Mouse (Mus musculus) monocyte, adult 59 days (primary cell): Measurements from ENCODE around the gene Atxn2l. TPM values are rescaled to one million over a fixed set of nuclear protein-coding genes. Genes with fewer than 3 reads are reported as not detected.

Source experiments
- total RNA-seq, 2 experiments: library from RNA; stranded (reverse); gene quantifications; one replicate each; pipeline ENCODE4 v1.2.4; 2023

Atxn2l gene
- 100 to 1,000 TPM; 169 to 183 TPM for total RNA-seq

DNA sequence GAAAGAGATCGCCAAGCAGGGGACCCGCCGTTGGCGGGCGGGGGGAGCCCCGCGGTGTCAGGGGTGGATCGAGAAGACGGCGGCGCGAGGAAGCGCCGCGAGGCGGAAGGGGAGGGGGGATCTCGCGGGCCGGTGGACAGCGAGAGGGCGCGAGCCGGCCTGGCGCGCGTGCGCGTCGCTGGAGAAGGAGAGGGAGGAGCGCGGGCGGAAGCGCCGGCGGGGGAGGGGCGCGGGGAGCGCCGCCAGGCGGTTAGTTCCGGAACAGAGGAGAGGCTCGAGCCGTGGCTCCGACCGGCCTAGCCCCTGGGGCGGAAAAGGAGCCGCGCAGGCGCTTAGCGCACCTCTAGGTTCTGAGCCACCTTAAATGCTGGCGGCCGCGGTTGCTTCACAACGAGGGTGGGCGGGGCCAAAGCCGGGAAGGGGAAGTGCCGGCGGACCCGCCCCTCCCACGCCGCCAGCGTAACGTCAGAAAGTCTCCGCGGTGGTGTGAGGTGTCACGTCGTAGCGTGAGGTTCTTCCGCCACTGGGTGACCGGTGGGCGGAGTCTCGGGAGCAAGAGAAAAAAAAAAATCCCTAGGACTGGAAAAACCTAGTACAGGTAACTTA lies at the start of gene Atxn2l:
Gene Atxn2l, minus strand, starts transcription at position 165 of the 606 bp plus-strand sequence.

DNA sequence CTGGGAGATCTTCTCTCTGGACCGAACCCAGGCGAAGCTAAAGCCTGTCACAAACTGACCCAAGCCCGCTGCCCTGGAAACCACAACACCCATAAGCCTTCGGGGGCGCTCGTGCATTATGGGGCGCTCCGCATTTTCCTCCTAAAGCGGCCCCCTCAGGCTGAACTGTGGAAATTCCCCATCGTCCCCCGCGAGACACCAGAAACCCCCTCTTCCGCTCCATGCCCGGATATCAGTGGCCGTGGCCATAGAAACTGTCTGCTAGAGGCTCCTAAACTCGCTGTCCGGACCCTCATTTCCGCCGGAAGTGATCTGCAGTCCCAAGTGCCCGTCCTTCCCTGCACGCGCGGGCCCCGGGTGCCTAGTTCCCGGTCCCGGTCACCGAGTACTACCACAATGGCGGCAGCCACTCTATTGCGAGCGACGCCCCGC lies 16.2 kb downstream of the Atxn2l start, which contains the start of gene Tufm:
Gene Tufm, plus strand, starts transcription at position 310 of the 432 bp plus-strand sequence.

GRCm38 (mm10) chr7:126474993-126475581 lies 28.1 kb downstream of the Atxn2l start, which contains the start of gene Sh2b1:
Sh2b1 (minus strand) TSS chr7:126475424.

GRCm38 (mm10) chr7:126463004-126463403 lies 40.2 kb downstream of the Atxn2l start, which contains the start of gene Atp2a1:
Atp2a1 (minus strand) TSS chr7:126463108.

Other genes with a start within 250 kb of the Atxn2l start
- gene Sbk1, start 230.8 kb downstream of the Atxn2l start, total RNA-seq: 10 to 100 TPM; 20.0 to 23.4 TPM
- gene Lat, start 133.9 kb downstream of the Atxn2l start, total RNA-seq: 1 to 10 TPM; 2.2 to 3.6 TPM
- gene Spns1, start 126.0 kb downstream of the Atxn2l start, total RNA-seq: 10 to 100 TPM; 49.8 to 66.4 TPM
- 10 to 100 TPM; 10.2 to 11.0 TPM for gene Nfatc2ip, start 106.7 kb downstream of the Atxn2l start, total RNA-seq
- 1 to 10 TPM in 1 of 2 experiments, under 1 TPM in 1; 0.97 to 4.1 TPM for gene Cd19, start 88.5 kb downstream of the Atxn2l start, total RNA-seq
- gene Rabep2, start 74.7 kb downstream of the Atxn2l start, total RNA-seq: 10 to 100 TPM; 24.3 to 33.5 TPM
- 1 to 10 TPM; 1.9 to 3.2 TPM for gene Atp2a1, start 40.3 kb downstream of the Atxn2l start, total RNA-seq
- 10 to 100 TPM; 36.6 to 38.8 TPM for gene Sh2b1, start 28.0 kb downstream of the Atxn2l start, total RNA-seq
- gene Tufm, start 16.1 kb downstream of the Atxn2l start, total RNA-seq: 10 to 100 TPM; 34.1 to 35.5 TPM
- 100 to 1,000 TPM; 123 to 127 TPM for gene Eif3c, start 63.0 kb upstream of the Atxn2l start, total RNA-seq
- gene Apobr, start 81.5 kb upstream of the Atxn2l start, total RNA-seq: 100 to 1,000 TPM; 108 to 125 TPM
- gene Cln3, start 82.4 kb upstream of the Atxn2l start, total RNA-seq: 100 to 1,000 TPM; 241 to 250 TPM
- 10 to 100 TPM; 10.8 to 13.3 TPM for gene Il27, start 91.5 kb upstream of the Atxn2l start, total RNA-seq
- 10 to 100 TPM; 83.7 to 95.7 TPM for gene Nupr1, start 127.4 kb upstream of the Atxn2l start, total RNA-seq
- 10 to 100 TPM; 31.8 to 41.5 TPM for gene Sgf29, start 145.9 kb upstream of the Atxn2l start, total RNA-seq
- gene Sult1a1, start 173.0 kb upstream of the Atxn2l start, total RNA-seq: 1 to 10 TPM; 5.7 to 6.0 TPM
- gene Bola2, start 192.0 kb upstream of the Atxn2l start, total RNA-seq: 100 to 1,000 TPM; 104 to 129 TPM
- gene Slx1b, start 192.3 kb upstream of the Atxn2l start, total RNA-seq: 10 to 100 TPM; 12.0 to 12.3 TPM
- 1,000 to 10,000 TPM; 1,489 to 1,521 TPM for gene Coro1a, start 204.3 kb upstream of the Atxn2l start, total RNA-seq